Mouse (Mus musculus): Measurements from ENCODE around the gene Atcay.

DNA sequence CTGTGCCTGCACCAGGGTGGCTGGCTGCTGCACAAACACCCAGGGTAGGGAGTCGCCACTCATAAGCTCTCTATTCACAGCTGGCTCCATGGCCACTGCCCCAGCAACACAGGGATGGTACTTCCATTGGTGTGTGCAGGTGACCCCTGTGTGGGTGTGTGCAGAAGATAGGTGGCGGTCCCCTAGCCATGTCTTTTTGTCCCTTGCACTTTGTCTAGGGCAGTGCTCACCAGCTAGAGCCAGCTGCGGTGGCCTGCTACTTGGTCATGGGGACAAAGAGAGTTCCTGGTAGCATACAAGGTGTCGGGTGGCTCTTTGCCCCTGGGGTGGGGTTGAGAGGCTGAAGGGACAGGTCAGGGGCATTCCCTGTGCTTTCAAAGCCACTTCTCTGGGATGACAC, 13.5 kb upstream of the Atcay start:
- TF ChIP-seq CTCF (conservative IDR thresholded peaks at IDR 0.05; ENCODE audit: low read length) (no peak), NANOG (IDR thresholded peaks at IDR 0.05; ENCODE audit: borderline replicate concordance, low read length) (no peak)

Measured in E14TG2a.4 (cell line).